Mouse (Mus musculus): Measurements from ENCODE around the gene Amtn. TPM values are rescaled to one million over a fixed set of nuclear protein-coding genes. Genes with fewer than 3 reads are reported as not detected.

Gene Amtn
- polyA plus RNA-seq (2014; fragmentation: Illumina TruSeq; extraction: RNeasy Lipid Tissue Mini Kit (QIAGEN cat#74804); ENCODE audit: low read depth, low replicate concordance) = not detected

DNA sequence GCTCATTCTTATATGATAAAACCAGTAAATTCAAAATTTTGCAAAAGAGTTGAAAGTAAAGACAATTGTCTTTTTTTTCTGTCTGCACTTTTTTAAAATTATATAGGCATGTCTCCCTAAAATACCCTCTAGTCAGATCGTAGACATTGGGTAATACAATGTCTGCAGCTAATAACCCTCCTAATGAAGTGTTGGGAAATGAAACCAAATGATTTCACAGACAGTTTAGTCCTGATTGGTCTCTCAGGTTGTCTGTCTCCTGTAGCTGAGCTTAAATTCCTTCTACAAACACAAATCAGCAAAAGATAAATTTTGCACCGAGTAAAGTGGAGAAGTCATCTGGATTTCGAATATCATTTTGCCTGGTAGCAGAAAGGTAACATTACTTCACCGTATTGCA, at the start of gene Amtn:
Gene Amtn (plus strand): TSS at position 301 of the 400 bp plus-strand sequence.

Other genes with a start within 250 kb of the Amtn start
- gene Gm11115, start 222.0 kb upstream of the Amtn start, polyA plus RNA-seq (2014; fragmentation: Illumina TruSeq; extraction: RNeasy Lipid Tissue Mini Kit (QIAGEN cat#74804); ENCODE audit: low read depth, low replicate concordance) = not detected
- not detected for gene Gm7714, start 107.2 kb upstream of the Amtn start, polyA plus RNA-seq (2014; fragmentation: Illumina TruSeq; extraction: RNeasy Lipid Tissue Mini Kit (QIAGEN cat#74804); ENCODE audit: low read depth, low replicate concordance)
- not detected for gene Prol1, start 58.8 kb upstream of the Amtn start, polyA plus RNA-seq (2014; fragmentation: Illumina TruSeq; extraction: RNeasy Lipid Tissue Mini Kit (QIAGEN cat#74804); ENCODE audit: low read depth, low replicate concordance)
- gene Ambn, start 79.9 kb downstream of the Amtn start, polyA plus RNA-seq (2014; fragmentation: Illumina TruSeq; extraction: RNeasy Lipid Tissue Mini Kit (QIAGEN cat#74804); ENCODE audit: low read depth, low replicate concordance) = not detected
- not detected for gene Enam, start 111.9 kb downstream of the Amtn start, polyA plus RNA-seq (2014; fragmentation: Illumina TruSeq; extraction: RNeasy Lipid Tissue Mini Kit (QIAGEN cat#74804); ENCODE audit: low read depth, low replicate concordance)
- 1.5 TPM for gene Jchain, start 151.8 kb downstream of the Amtn start, polyA plus RNA-seq (2014; fragmentation: Illumina TruSeq; extraction: RNeasy Lipid Tissue Mini Kit (QIAGEN cat#74804); ENCODE audit: low read depth, low replicate concordance)
- gene Utp3, start 178.4 kb downstream of the Amtn start, polyA plus RNA-seq (2014; fragmentation: Illumina TruSeq; extraction: RNeasy Lipid Tissue Mini Kit (QIAGEN cat#74804); ENCODE audit: low read depth, low replicate concordance) = 84.9 TPM
- 56.0 TPM for gene Rufy3, start 188.9 kb downstream of the Amtn start, polyA plus RNA-seq (2014; fragmentation: Illumina TruSeq; extraction: RNeasy Lipid Tissue Mini Kit (QIAGEN cat#74804); ENCODE audit: low read depth, low replicate concordance)

Data from adrenal gland, adult 10 weeks (tissue).